Mouse (Mus musculus): ENCODE results near the gene Uhrf1. TPM values are rescaled to one million over a fixed set of nuclear protein-coding genes. Genes with fewer than 3 reads are reported as not detected.
"Not testable (repeated sequence)": the region's sequence is repeated elsewhere in the genome, so short reads cannot be mapped to it uniquely, and the experiment has no call there.

Uhrf1 gene
- 1 to 10 TPM in 1 of 2 experiments, under 1 TPM in 1; 0.35 to 1.1 TPM for total RNA-seq (2021)
- long read RNA-seq, experiment 1, result 0 reads
- long read RNA-seq, experiment 2, result 0 reads

DNA sequence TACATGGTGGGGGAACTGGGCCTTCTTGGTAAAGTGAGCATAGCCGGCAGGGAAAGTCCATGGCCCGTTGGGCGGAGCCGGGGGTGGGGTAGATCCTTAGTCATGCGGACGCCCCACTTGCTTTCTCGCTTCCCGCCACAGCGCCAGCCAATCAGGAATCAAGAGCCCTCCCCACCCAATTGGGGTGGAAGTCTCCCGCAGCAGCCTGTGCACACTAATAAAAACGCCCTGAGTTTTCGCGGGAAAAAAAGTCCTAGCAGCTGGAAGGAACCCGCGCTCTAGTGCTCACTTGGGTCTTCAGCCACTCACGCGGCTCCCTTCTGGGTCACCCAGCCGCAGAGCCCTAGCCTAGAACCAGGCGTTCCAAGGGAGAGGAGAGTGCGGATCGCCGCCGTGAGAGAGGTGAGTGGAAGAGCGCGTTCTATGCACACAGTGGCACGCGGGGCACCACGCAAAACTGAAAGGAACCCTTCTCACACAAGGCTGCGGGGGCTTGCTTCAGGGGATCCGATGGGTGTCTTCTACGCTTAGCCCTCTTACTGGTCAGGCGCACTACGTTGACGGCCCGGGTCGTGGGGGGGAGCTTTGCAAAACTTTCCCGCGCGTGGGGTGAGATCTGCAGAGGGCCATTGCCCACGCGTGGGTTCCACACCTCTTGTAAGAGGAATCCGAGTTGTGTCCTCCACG lies at the start of gene Uhrf1:
TSS of gene Uhrf1 (plus strand) at position 162 of the 687 bp plus-strand sequence.
- no peak for DNase-seq (ENCODE audit: low spot score in 2 of 2)

DNA sequence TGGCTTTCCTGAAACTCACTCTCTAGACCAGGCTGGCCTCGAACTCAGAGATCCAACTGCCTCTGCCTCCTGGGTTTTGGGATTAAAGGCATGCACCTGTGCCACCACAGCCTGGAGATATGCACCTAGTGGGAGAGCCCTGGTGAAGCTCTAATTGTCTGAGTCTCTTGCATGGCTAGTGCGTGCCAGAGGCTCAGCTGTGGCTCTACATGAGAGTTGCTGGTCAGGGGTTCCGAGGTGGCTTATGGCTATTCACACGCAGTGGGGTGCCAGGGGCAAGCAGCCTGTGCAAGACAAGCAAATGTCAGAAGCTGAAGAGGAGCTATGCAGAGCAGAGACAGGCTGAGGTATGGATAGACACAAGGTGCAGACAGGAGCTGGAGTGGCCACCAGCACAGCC lies 48.4 kb upstream of the Uhrf1 start:
- DNase-seq (ENCODE audit: low spot score in 2 of 2), result no peak

DNA sequence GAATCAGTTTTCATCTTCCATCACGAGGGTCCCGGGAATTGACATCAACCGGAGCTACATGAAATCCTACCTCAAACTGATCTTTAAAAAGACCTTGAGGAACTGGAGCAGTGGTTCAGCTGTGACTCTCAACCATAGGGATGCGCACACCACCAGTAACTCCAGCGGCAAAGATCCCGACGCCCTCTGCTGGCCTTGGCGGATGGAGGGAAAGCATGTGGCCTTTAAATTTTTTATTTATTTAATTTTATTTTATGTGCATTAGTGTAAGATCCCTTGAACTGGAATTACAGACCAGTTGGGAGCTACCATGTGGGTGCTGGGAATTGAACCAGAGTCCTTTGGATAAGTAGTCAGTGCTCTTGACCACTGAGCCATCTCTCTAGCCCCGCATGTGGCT lies 47.7 kb upstream of the Uhrf1 start:
- peak; percentile 59 to 64 for DNase-seq (ENCODE audit: low spot score in 2 of 2)

DNA sequence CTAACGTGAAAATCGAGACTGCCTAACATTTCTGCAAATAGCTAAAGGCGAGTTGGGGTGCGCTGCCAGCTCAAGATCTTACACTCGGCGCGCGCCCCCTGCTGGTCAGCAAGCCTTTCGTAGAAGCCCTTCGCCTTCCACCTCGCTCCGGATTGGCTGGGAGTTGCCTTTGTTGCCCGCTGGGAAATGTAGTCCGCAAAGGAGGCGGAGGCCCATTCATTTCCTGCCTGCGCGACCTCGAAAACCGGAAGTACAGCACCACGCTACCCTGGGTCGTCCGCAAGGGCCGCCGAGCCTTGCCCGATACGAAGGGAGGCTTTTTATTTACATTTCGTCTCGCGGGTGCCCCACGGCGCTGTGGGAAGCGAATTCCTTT lies 47.3 kb upstream of the Uhrf1 start:
- peak; percentile 100 for DNase-seq (ENCODE audit: low spot score in 2 of 2)

DNA sequence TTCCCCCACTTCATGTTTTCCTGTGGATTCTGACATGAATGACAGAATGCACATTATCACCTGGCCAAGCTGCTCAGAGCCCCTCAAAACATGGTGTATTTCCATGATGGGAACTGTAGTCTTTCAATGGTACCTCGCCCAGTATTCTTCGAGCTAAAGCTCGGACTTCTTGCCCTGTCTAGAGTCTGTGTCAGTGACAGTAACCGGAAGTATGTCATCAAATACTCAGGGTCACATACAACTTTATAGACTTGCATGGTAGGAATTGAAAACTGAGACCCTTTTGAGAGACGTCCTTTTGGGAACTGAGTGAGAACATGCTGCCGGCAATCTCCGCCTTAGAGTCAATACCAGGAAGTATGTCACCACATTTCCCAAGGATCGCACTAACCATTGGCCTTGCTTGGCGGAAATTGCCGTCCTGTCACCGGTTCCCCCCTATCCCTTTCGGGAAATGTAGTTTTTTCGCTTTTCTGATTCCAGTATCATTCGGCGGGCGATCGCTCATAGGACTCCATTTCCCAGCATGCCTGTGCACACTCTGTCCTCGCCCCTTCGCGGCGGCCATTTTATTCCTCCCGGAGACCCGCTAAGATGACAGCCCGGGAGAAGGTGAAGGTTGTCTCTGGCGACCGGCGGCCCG lies 46.8 kb upstream of the Uhrf1 start, which contains the start of gene Fem1a:
TSS of gene Fem1a (plus strand) at position 572 of the 643 bp plus-strand sequence.
- DNase-seq (ENCODE audit: low spot score in 2 of 2), result peak; percentile 88 to 95

DNA sequence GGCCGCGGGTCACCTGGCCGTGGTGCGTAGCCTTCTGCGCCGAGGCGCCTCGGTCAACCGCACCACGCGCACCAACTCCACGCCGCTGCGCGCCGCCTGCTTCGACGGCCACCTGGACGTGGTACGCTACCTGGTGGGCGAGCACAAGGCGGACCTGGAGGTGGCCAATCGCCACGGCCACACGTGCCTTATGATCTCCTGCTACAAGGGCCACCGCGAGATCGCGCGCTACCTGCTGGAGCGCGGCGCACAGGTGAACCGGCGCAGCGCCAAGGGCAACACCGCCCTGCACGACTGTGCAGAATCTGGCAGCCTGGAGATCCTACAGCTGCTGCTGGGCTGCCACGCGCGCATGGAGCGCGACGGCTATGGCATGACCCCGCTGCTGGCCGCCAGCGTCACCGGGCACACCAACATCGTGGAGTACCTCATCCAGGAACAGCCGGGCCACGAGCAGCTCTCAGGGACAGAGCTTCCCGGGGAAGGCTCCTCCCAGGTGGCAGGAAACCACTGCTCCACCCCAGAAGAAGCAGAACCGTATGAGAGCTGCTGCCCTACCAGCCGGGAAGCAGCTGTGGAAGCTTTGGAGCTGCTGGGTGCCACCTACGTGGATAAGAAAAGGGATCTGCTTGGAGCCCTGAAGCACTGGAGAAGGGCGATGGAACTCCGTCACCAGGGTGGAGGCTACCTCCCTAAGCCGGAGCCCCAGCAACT lies 45.8 kb upstream of the Uhrf1 start:
- no peak for DNase-seq (ENCODE audit: low spot score in 2 of 2)

DNA sequence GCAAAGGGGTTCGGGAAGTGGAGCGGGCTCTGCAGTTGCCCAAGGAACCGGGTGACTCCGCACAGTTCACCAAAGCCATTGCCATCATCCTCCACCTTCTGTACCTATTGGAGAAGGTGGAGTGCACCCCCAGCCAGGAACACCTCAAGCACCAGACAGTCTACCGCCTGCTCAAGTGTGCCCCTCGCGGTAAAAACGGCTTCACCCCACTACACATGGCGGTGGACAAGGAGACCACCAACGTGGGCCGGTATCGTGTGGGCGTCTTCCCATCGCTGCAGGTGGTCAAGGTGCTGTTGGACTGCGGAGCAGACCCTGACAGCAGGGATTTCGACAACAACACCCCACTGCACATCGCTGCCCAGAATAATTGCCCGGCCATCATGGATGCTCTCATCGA lies 44.9 kb upstream of the Uhrf1 start:
- DNase-seq (ENCODE audit: low spot score in 2 of 2), result not testable (repeated sequence)

DNA sequence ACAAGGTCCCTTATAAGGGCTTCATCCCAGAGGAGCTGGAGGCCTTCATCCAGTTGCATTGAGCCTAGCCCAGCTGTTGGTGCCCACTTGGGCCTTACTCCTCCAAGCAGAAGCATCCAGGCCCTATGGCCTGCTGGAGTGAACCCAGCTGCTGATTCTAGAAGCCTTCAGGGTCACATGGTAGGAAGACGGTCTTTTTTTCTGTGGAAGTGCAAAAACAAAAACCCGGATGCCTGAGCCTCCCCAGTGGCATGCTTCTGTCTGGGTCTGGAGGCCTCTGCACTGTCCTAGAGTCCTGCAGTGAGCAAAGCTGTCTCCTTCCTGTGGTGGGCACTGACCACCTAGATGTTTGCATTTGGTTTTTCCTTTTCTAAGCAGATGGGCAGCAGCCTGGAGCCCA lies 44.3 kb upstream of the Uhrf1 start:
- DNase-seq (ENCODE audit: low spot score in 2 of 2), result not testable (repeated sequence)

DNA sequence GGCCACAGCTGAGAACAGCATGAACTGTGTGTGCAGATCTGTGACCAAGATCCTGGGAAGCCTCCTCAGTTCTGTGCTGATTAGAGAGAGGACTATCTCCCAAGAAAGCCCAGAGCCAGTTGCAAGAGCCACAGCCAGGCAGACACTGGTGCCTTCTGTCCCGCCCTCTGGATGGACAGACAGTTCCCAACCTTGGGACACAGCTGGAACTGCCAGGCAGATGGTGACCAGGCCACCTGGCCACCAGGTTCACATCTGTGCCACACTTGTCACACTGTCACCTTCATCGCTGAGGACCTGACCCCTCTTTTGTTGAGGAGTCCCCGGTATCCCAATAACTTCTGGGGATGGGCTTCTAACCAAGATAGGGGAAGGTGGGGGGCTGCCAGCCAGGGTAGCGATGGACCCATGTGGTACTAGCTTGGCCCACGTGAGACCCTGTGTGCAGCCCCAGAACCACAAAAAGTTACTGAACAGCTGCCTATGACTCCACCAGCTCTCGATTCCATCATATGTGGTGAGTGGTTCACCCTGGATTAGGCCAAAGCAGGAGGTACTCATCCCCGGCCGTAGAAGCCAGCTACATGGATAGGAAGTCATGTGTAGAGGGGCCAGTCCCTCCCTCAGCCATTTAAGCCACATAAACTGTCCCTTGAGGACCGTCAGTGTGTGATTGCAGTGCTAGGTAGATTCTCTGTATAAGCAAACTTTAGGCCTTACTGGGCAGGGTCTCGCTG lies 43.7 kb upstream of the Uhrf1 start:
- no peak for DNase-seq (ENCODE audit: low spot score in 2 of 2)

DNA sequence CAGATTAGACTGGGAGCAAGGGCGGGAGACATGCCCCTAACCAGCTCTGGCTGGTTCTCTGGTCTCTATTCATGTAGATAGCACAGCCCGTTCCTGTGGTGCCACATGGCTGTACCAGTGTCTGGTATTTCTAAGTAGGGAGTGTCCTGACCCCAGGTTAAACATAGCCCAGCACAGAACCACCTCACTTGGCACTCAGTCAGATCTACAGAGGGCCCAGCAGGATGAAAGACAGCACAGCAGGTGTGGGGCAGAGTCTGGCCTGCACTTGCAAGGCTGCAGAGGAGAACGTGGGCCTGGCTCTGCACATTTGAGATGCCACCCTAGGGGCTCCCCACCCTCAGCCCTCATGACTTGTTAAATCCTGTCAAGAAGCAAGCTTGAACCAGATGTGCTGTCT lies 42.0 kb upstream of the Uhrf1 start:
- no peak for DNase-seq (ENCODE audit: low spot score in 2 of 2)

DNA sequence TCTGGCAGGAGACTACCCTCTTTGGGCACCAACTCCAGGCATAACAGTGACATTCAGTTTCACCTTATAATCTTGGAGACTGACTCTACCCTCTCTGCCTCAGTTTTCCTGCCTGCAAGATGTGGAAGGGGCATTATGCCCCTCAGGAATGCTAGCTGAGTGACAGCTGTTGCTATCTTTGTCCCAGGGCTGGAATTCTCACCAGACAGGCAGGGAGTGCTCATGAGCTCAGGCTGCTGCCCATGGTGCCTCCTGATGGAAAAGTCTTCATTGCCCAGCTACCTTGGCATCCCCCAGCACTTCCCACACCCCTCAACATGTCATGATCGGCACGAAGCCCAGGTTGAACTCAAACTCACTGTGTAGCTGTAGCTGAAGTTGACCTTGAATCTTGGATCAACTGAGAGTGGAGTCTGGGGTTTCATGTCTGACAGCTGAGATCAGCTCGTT lies 40.5 kb upstream of the Uhrf1 start:
- no peak for DNase-seq (ENCODE audit: low spot score in 2 of 2)

DNA sequence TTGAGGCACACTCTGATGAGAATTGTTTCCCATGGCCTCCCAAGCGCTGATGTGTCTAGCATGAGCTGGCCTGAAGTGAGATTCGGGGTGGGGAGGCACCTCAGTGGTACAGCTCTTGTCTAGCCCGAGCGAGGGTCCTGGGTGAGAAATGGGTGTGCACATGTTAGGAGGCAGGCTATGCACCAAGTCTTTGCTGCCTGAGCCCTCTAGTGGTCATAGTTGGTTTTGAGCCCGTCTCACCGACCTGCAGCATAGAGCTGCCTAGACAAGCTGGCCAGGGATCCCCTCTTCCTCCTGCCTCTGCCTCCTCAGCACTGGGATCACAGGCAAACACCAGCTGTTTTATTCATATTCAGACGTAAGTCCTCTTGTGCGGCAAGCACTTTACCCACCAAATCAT lies 39.1 kb upstream of the Uhrf1 start:
- DNase-seq (ENCODE audit: low spot score in 2 of 2), result peak; percentile 78 to 83

DNA sequence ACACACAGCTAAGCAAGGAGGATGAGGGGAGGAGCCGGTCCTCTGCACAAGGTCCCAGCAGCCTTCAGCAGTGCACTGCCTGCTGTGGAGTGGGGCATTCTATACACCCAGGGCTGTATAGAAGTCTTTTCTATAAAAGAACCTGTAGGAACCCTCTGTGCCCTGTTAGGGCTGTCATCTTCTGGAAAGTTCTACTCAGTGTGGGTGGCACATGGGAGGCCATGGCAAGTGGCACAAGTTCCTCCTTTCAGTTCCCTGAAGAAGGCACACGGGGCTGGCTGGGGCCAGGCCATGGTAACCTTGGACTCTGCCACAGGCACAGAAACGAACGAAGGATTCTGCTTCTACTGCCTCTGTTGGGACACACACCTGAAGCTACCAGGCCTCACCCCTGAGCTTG lies 38.1 kb upstream of the Uhrf1 start:
- DNase-seq (ENCODE audit: low spot score in 2 of 2), result no peak

DNA sequence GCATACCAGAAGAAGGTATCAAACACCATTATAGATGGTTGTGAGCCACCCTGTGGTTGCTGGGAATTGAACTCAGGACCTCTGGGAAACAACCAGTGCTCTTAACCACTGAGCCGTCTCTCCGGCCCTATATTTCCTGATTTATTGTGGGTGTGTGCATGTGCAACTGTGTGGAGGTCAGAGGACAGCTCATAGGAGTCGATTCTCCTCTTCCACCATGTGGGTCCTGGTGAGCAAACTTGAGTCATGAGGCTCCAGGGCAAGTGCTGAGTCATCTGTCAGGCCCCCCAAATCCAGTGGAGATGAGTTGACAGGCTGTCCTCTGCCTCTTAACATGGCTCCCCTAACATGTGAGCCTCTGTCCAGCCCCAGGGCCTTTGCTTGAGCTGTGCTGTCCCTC lies 37.3 kb upstream of the Uhrf1 start:
- DNase-seq (ENCODE audit: low spot score in 2 of 2), result no peak

DNA sequence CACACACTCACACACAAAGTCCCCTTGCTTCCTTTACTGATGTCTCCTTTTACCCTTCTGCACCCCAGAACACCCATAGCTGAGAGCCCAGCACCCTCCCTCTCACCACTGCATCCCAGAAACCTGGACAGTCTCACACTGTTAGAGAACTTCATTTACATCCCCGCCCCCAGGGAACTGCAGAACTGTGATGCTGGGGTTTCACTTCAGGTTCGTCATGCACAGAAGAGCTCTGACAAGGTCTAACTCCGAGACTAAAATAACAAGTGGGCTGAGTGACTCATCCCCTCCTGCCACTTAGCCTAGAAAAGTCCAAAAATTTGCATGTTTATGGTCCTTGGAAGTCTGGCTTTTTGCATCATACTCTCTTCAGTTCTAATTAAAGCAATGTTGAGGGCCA lies 36.9 kb upstream of the Uhrf1 start:
- peak; percentile 71 to 87 for DNase-seq (ENCODE audit: low spot score in 2 of 2)

DNA sequence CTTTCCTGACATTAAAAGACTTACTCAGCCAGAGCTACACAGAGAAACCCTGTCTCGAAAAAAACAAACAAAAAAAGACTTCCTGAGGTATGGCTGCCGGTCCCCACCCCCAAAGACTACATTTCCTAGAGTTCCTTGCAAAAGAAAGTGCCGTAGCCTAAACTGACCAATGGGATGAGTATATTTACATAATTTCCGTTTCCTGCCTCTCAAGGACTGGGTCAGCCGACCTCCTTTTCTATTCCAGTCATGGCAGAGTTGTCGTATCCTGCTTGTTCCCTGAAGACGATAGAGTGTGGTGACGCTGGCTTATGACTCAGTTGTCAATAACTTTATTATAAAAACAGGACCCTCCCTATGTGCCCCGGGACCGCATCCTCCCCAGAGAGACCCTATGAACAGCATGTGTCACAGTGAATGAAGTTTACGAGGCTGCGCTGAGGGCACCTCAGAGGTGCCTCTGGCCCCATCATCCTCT lies 33.9 kb upstream of the Uhrf1 start:
- DNase-seq (ENCODE audit: low spot score in 2 of 2), result peak; percentile 45 to 67

DNA sequence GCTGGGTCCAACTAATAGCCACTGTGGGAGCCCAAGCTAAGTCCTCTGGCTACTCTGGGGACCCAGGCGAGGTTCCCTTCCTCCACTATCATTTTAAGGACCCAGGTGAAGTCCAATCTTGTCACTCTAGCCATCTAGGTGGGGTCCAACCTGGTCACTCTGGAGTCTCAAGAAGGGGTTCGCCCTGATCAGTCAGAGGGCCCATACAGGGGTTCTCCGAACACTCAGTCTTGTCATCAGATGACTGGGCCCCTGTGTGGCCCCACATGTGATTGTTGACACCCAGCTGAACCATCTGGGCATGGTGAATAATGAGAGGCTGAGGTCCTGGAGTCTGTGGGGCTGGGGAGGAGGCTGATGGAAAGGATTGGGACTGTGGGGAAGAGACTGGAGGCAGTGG lies 33.4 kb upstream of the Uhrf1 start:
- DNase-seq (ENCODE audit: low spot score in 2 of 2), result no peak

DNA sequence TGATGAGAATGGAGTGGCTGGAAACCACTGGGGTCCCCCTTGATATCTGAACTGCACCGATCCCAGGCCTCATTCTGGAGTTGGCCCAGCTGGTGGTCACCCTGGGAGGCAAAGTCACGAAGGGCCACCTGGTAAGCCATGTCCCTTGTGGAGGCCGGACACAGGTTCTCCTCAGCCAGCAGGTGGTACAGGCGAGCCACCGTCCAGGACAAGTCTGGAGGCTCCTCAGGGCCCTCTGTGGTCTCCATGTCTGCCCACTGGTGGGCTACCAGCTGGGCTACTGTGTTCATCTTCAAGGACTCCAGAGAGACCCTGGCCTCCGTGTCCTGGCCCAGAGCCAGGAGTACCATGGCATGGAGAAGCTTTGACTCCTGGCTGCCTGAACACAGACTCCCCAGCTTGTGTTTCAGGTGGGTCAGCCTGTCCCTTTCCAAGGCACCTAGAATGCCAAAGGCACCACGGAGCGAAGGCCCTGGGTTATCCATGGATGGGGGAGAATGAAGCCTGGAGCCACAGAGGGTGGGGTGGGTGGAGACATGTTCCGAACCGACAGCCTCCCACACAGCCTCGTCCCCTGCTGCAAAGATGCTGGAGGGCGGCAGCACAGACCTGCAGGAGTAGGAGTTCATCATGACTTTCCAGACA lies 31.4 kb upstream of the Uhrf1 start:
- DNase-seq (ENCODE audit: low spot score in 2 of 2), result no peak

DNA sequence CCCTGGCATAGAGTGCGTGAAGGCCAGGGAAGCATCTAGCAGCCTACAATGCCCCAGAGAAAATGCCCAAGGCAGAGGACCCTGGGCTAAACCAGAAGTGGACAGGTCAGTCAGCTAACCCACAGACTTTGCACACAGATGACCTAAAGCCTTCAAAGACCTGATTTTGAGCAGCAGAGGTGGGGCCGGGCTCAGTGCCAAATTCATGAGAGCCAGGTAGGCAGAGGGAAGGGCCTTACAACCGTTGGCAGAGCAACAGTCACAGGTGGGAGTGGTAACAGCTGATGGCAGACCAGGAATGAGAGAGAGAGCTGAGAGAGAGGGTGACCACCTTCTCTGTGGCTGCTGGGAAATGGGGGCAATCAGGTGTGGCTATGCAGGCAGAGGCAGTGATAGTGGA lies 30.5 kb upstream of the Uhrf1 start:
- DNase-seq (ENCODE audit: low spot score in 2 of 2), result no peak

DNA sequence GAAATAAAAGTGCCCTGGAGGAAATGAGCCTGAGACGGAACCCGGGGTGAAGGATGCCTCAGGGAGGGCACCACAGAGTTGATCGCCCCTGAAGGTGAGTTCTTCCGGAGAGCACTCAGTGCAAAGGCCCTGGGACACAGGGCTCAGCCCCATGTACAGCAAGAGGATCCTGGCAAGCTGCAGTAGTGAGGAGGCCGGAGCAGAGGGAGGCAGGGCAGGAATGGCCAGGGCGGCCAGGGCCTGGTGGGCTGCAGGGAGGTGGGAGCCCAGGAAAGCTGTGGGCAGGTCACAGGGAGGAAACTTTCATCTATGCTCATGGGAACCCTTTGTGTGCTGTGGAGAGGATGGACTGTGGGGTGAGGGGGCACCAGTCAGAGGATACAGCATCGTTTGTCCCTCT lies 29.6 kb upstream of the Uhrf1 start:
- DNase-seq (ENCODE audit: low spot score in 2 of 2), result no peak

DNA sequence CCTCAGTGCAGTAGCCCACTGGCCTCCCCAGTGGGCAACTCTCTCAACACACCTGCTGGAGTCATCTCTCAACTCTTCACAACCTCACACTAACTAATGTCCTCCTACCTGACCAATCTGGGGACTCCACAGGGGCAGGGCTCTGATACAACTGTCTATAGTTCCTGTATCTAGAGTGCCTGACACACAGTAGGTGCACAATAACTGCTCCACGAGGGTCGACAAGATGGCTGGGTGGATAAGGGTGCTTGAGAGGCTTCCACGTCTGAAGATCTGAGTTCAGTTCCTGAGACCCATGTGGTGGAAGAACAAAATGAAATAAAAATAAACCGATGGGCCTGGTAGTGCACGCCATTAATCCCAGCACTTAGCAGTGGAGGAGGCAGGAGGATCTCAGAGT lies 29.1 kb upstream of the Uhrf1 start:
- DNase-seq (ENCODE audit: low spot score in 2 of 2), result no peak
